Mouse (Mus musculus) spleen, embryonic (tissue): ENCODE results near the gene Shkbp1.

Experiments used
- CTCF ChIA-PET: fragments of 350-600 bp; sonication (Branson Sonifier 250); formaldehyde crosslinking; loops from one replicate; lab custom pipeline; 2022; lab: Charles Lee

Shkbp1 gene

DNA sequence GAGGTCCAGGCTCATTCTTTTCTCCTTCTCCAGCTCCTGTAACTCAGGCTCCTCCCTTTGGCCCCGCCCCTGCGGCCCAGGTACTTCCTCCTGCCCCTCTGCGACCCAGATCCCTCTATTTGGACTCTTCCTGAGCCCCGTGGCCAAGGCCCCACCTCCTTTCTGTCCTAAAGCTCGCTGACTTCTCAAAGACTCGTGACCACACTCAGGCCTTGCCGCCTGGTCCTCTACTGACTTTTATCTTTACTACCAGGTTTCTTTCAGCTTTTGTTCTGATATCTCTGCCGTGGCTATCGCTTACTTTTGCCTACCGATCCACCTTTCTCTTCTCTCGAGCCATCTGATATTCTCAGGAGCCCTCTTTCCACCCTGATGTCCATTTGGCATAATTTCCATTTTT lies 12.2 kb upstream of the Shkbp1 start:
- CTCF ChIA-PET = interaction anchor here (0.7 to 1.1 kb wide), 2 partner anchors 17 to 26 kb away, joined by 3 to 4 read pairs; no protein-coding TSS in a partner anchor

DNA sequence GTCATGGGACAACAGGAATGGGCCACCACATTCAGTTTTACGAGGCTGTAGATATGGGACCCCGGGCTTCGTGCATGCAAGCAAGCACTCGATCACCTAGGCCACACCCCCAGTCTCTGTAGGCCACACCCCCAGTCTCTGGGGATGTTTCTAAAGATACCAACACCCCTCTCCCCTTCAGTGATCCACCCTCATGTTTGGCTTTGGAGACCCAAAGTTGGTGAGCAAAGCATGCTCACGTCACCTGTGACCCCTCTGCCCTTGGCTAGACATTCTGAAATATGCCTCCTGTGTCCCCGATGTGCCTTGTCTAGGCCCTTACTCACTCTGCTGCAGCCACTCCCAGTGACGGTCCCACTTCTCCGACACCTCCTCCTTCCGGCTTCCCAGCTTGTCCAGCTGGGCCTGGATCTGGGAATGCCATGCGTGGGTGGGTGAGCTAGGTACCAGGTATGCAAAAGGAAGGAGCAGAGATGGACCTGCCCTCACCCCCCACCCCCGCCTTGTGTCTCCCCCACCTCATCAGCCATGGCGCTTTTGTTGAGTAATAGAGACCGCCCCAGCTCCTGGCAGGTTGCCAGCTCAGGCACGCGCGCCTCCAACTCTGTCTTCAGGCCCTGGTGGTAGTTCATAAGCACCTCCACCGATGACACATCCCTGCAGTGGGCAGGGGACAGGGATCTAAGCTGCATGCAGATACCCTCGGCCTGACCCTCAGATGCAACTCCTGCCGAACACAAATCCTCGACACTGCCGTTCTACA lies 10.4 kb upstream of the Shkbp1 start:
- CTCF ChIA-PET = interaction anchor here (0.5 to 0.9 kb wide), 2 partner anchors 9 to 135 kb away, joined by 5 to 7 read pairs; partner anchors contain the start of gene Gm20479

- CTCF ChIA-PET = interaction anchor here (0.6 kb wide), 2 partner anchors 110 to 158 kb away, joined by 5 to 7 read pairs; no protein-coding TSS in a partner anchor
Measured at GRCm38 (mm10) chr7:27364379-27364778, 8.6 kb upstream of the Shkbp1 start.

- CTCF ChIA-PET = no interaction called here
Measured at GRCm38 (mm10) chr7:27361283-27361946, 5.6 kb upstream of the Shkbp1 start.

- CTCF ChIA-PET = no interaction called here
Measured at GRCm38 (mm10) chr7:27360749-27361148, 4.9 kb upstream of the Shkbp1 start.

DNA sequence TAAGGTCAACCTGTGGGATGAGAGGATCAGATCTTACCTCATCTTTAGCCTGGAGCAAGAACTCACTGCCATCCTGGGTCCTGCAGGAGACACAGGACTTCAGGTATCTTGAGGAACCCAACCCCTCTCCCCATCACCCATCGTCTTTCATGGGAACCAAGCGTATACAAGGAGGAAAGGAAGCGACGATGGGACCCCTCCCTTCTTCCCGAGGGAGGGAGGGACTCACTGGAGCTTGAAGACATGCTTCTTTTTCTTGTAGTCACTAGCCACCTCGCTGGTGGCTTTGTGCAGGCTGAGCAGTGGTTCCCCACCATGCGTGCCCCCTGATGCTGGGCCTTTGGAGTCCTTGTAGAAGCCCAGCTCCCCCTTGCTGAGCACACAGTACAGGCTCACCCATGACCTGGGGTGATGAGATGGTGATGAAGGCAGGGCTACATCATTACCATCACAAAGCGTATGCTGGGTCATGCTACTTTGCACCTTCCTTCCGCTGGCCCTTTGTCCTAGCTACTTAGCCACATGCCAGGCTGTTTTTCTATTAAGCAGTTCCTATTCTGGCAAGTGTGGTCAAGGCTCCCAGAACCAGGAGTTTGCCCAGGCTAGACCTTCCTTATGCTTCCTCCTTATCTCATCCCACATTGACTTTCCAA lies 4.0 kb upstream of the Shkbp1 start:
- CTCF ChIA-PET = interaction anchor here (0.5 to 0.7 kb wide), 3 partner anchors 22 to 96 kb away, joined by 3 read pairs; no protein-coding TSS in a partner anchor

- CTCF ChIA-PET = interaction anchor here (0.5 to 0.7 kb wide), 2 partner anchors 21 to 29 kb away, joined by 3 read pairs; no protein-coding TSS in a partner anchor
Measured at GRCm38 (mm10) chr7:27359162-27359561, 3.3 kb upstream of the Shkbp1 start.

DNA sequence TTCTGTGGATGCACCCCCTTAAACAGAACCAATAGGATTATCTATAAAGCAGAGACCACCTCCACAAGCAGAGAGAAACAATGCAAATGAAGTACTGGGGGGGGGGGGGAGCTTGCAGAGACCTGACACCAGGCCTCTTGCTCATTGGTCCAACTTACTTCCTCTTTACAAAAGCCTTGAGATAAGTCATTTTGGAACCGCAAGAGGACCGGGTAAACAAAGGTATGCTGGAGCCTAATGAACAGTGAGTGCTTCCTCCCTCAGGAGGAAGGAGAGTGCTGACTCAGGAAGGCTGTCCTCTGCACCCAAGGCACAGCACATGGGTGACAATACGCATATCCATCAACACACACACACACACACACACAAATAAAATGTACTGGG lies 1.8 kb upstream of the Shkbp1 start:
- CTCF ChIA-PET = interaction anchor here (0.5 to 0.6 kb wide), 2 partner anchors 24 to 40 kb away, joined by 3 to 4 read pairs; no protein-coding TSS in a partner anchor

GRCm38 (mm10) chr7:27356861-27357594 lies 1.2 kb upstream of the Shkbp1 start, which contains the start of gene Gm20479:
Gm20479 (minus strand) TSS chr7:27357419.
- CTCF ChIA-PET = interaction anchor here (0.7 to 1.1 kb wide), 2 partner anchors 10 to 23 kb away, joined by 3 to 5 read pairs; no protein-coding TSS in a partner anchor

- CTCF ChIA-PET = interaction anchor here (0.7 to 1.1 kb wide), 2 partner anchors 11 to 22 kb away, joined by 3 to 5 read pairs; no protein-coding TSS in a partner anchor
Measured at GRCm38 (mm10) chr7:27356248-27356647, 429 bp upstream of the Shkbp1 start.

- CTCF ChIA-PET = no interaction called here
Measured at GRCm38 (mm10) chr7:27355261-27355660, 558 bp downstream of the Shkbp1 start.

- CTCF ChIA-PET = no interaction called here
Measured at GRCm38 (mm10) chr7:27354783-27355182, 1.0 kb downstream of the Shkbp1 start.

- CTCF ChIA-PET = interaction anchor here (0.6 kb wide), 1 partner anchor 95 kb away, joined by 6 read pairs; no protein-coding TSS in a partner anchor
Measured at GRCm38 (mm10) chr7:27354144-27354543, 1.7 kb downstream of the Shkbp1 start.

- CTCF ChIA-PET = no interaction called here
Measured at GRCm38 (mm10) chr7:27345444-27345843, 10.4 kb downstream of the Shkbp1 start.

GRCm38 (mm10) chr7:27342595-27342994 lies 13.2 kb downstream of the Shkbp1 start:
- CTCF ChIA-PET = interaction anchor here (1.1 kb wide), 1 partner anchor 26 kb away, joined by 3 read pairs; no protein-coding TSS in a partner anchor

GRCm38 (mm10) chr7:27339519-27339918 lies 16.3 kb downstream of the Shkbp1 start:
- CTCF ChIA-PET = no interaction called here

DNA sequence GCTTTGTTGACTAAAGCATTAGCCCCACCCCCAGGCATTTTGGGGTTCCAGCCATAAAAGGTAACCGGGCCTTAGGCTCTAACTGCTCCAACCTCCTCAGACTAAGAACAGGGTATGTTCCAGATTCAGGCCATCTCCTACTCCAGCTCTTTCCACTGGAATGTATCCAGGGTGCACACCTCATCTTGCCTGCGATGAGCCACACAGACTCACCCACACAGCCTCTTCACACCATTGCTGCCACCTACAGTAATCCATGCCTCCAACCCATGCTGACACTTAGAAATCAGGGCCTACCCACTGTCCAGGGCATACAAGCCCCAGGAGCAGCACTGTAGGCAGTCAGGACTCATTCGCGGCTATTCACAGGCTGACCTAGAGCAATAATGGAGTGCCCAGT lies 16.7 kb downstream of the Shkbp1 start:
- CTCF ChIA-PET = no interaction called here

DNA sequence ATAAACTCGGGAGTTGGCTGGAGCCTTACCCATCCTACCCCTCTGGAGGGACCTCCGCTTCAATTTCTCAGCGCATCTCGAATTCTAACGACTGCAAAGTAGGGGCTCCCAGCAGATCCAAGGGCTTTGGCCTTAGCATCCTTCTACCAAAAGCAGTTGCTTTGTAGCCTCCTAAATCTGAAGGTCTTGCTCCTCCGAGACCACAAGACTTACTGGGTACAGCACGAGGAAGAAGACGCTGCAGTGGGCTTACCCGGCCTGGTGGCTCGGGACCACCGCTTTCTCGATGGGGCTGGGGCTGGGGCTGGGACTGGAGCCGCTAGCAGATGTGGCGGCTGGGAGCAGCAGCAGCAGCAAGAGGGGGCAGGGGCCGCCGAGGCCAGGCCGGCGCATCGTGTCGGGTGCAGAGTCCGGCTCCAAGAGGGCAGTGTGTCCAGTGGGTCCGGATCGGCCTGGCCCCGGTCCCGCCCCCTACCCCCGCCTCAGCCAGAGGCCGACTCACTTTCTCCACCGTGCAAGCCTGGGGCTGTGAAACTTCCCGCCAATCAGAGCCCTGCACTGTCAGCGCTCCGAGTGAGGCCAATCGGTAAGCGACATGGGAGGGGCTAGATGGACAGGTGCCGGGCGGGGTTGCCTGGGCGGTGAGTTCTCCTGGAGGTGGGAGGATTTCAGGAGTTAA lies 18.5 kb downstream of the Shkbp1 start, which contains the start of gene Ltbp4:
Ltbp4 (minus strand) TSS at position 518 of the 679 bp plus-strand sequence.
- CTCF ChIA-PET = interaction anchor here (1.1 kb wide), 1 partner anchor 138 kb away, joined by 3 read pairs; no protein-coding TSS in a partner anchor

GRCm38 (mm10) chr7:27335928-27336823 lies 19.6 kb downstream of the Shkbp1 start:
- CTCF ChIA-PET = interaction anchor here (2.3 kb wide), 1 partner anchor 49 kb away, joined by 14 read pairs; no protein-coding TSS in a partner anchor
